Mouse (Mus musculus) heart, postnatal 0 days (tissue): ENCODE data around the gene Zbtb45.

Source experiments
- CTCF ChIP-seq: IDR thresholded peaks from 2 replicates; pipeline ENCODE4 v1.5.1; 2016; ENCODE audit warnings: antibody characterized with exemption, control low read depth, low read depth
- EP300 ChIP-seq: IDR thresholded peaks from 2 replicates; pipeline ENCODE4 v1.6.1; 2016; ENCODE audit warnings: antibody characterized with exemption, low read depth

GRCm38 (mm10) chr7:12980291-12980690 lies 29.5 kb downstream of the Zbtb45 start:
- TF ChIP-seq CTCF: no peak
- TF ChIP-seq EP300: no peak
